Mouse (Mus musculus): ENCODE results near the gene Rpl22. TPM values are rescaled to one million over a fixed set of nuclear protein-coding genes. Genes with fewer than 3 reads are reported as not detected.

The Rpl22 gene
- polyA plus RNA-seq, 1 experiment from 2014 or later, result 323 TPM

GRCm38 (mm10) chr4:152340584-152341284 lies 15.2 kb downstream of the Rpl22 start:
- peaks cover 36% of the 10 kb centered on the region for H3K4me1 ChIP-seq (ENCODE audit: control insufficient read depth, insufficient read depth, low read length)
- 38% methylated on average over 15 of the region's 15 CpGs for WGBS
- no peaks in the 10 kb centered on the region for H3K36me3 ChIP-seq (ENCODE audit: control insufficient read depth, insufficient read depth, low read length)
- no peak overlapping the region for H3K4me3 ChIP-seq (ENCODE audit: low read length)
- no peak; the same call in 1 of the 2 replicates for ATAC-seq
- H3K27me3 ChIP-seq (replicated peaks; ENCODE audit: control insufficient read depth, insufficient read depth, low read length), result peaks cover 40% of the 10 kb centered on the region
- H3K27ac ChIP-seq (ENCODE audit: low read length), result no peak overlapping the region
- H3K9me3 ChIP-seq (ENCODE audit: control insufficient read depth, low read length), result no peaks in the 10 kb centered on the region
- no peak overlapping the region for H3K4me2 ChIP-seq (ENCODE audit: low read depth, low read length)
- no peak overlapping the region for H3K9ac ChIP-seq (ENCODE audit: low read depth, low read length)

- H3K9ac ChIP-seq (ENCODE audit: low read depth, low read length), result no peak overlapping the region
- H3K9me3 ChIP-seq (ENCODE audit: control insufficient read depth, low read length), result no peaks in the 10 kb centered on the region
- peaks cover 36% of the 10 kb centered on the region for H3K4me1 ChIP-seq (ENCODE audit: control insufficient read depth, insufficient read depth, low read length)
- H3K4me2 ChIP-seq (ENCODE audit: low read depth, low read length), result no peak overlapping the region
- H3K4me3 ChIP-seq (ENCODE audit: low read length), result no peak overlapping the region
- no peak for ATAC-seq
- WGBS, result 9% methylated on average over 5 of the region's 5 CpGs
- H3K27ac ChIP-seq (ENCODE audit: low read length), result no peak overlapping the region
- H3K27me3 ChIP-seq (replicated peaks; ENCODE audit: control insufficient read depth, insufficient read depth, low read length), result peaks cover 32% of the 10 kb centered on the region
- no peaks in the 10 kb centered on the region for H3K36me3 ChIP-seq (ENCODE audit: control insufficient read depth, insufficient read depth, low read length)
Measured at GRCm38 (mm10) chr4:152343296-152343695, 17.8 kb downstream of the Rpl22 start.

GRCm38 (mm10) chr4:152344651-152345050 lies 19.1 kb downstream of the Rpl22 start:
- Histone ChIP-seq H3K4me3 (ENCODE audit: low read length) (no peak overlapping the region), H3K4me1 (ENCODE audit: control insufficient read depth, insufficient read depth, low read length) (peaks cover 26% of the 10 kb centered on the region), H3K36me3 (ENCODE audit: control insufficient read depth, insufficient read depth, low read length) (no peaks in the 10 kb centered on the region), H3K27ac (ENCODE audit: low read length) (no peak overlapping the region), H3K4me2 (ENCODE audit: low read depth, low read length) (no peak overlapping the region), H3K9me3 (ENCODE audit: control insufficient read depth, low read length) (no peaks in the 10 kb centered on the region), H3K27me3 (replicated peaks; ENCODE audit: control insufficient read depth, insufficient read depth, low read length) (peaks cover 21% of the 10 kb centered on the region), H3K9ac (ENCODE audit: low read depth, low read length) (no peak overlapping the region)
- ATAC-seq, result peak; percentile 34
- WGBS, result 46% methylated on average over 7 of the region's 7 CpGs

- Histone ChIP-seq H3K4me3 (ENCODE audit: low read length) (no peak overlapping the region), H3K9me3 (ENCODE audit: control insufficient read depth, low read length) (no peaks in the 10 kb centered on the region), H3K4me2 (ENCODE audit: low read depth, low read length) (no peak overlapping the region), H3K36me3 (ENCODE audit: control insufficient read depth, insufficient read depth, low read length) (no peaks in the 10 kb centered on the region), H3K9ac (ENCODE audit: low read depth, low read length) (no peak overlapping the region), H3K4me1 (ENCODE audit: control insufficient read depth, insufficient read depth, low read length) (peaks cover 32% of the 10 kb centered on the region), H3K27me3 (replicated peaks; ENCODE audit: control insufficient read depth, insufficient read depth, low read length) (peaks cover 17% of the 10 kb centered on the region), H3K27ac (ENCODE audit: low read length) (no peak overlapping the region)
- WGBS, result 46% methylated on average over 7 of the region's 7 CpGs
- peak; percentile 80 for ATAC-seq
Measured at GRCm38 (mm10) chr4:152345120-152345889, 19.8 kb downstream of the Rpl22 start.

- H3K9ac ChIP-seq (ENCODE audit: low read depth, low read length), result no peak overlapping the region; the same call in 1 of the 2 replicates
- H3K27ac ChIP-seq (ENCODE audit: low read length), result no peak overlapping the region
- 4% methylated on average over 17 of the region's 17 CpGs for WGBS
- H3K4me3 ChIP-seq (ENCODE audit: low read length), result no peak overlapping the region
- ATAC-seq, result no peak
- peaks cover 30% of the 10 kb centered on the region for H3K4me1 ChIP-seq (ENCODE audit: control insufficient read depth, insufficient read depth, low read length)
- peaks cover 15% of the 10 kb centered on the region; the same call in 1 of the 2 replicates for H3K27me3 ChIP-seq (replicated peaks; ENCODE audit: control insufficient read depth, insufficient read depth, low read length)
- H3K36me3 ChIP-seq (ENCODE audit: control insufficient read depth, insufficient read depth, low read length), result no peaks in the 10 kb centered on the region
- 0 out of 2 replicates have a peak overlapping the region, but pooled peaks have one; percentile 17 for H3K4me2 ChIP-seq (ENCODE audit: low read depth, low read length)
- no peaks in the 10 kb centered on the region for H3K9me3 ChIP-seq (ENCODE audit: control insufficient read depth, low read length)
Measured at GRCm38 (mm10) chr4:152349837-152350381, 24.4 kb downstream of the Rpl22 start.

GRCm38 (mm10) chr4:152350722-152351421 lies 25.3 kb downstream of the Rpl22 start:
- no peaks in the 10 kb centered on the region for H3K9me3 ChIP-seq (ENCODE audit: control insufficient read depth, low read length)
- H3K27me3 ChIP-seq (replicated peaks; ENCODE audit: control insufficient read depth, insufficient read depth, low read length), result peaks cover 15% of the 10 kb centered on the region; the same call in 1 of the 2 replicates
- H3K4me1 ChIP-seq (ENCODE audit: control insufficient read depth, insufficient read depth, low read length), result peaks cover 24% of the 10 kb centered on the region
- H3K9ac ChIP-seq (ENCODE audit: low read depth, low read length), result no peak overlapping the region
- no peaks in the 10 kb centered on the region for H3K36me3 ChIP-seq (ENCODE audit: control insufficient read depth, insufficient read depth, low read length)
- no peak overlapping the region for H3K27ac ChIP-seq (ENCODE audit: low read length)
- peak; percentile 90 for ATAC-seq
- 21% methylated on average over 8 of the region's 8 CpGs for WGBS
- no peak overlapping the region for H3K4me3 ChIP-seq (ENCODE audit: low read length)
- H3K4me2 ChIP-seq (ENCODE audit: low read depth, low read length), result no peak overlapping the region

GRCm38 (mm10) chr4:152351422-152352305 lies 26.1 kb downstream of the Rpl22 start:
- Histone ChIP-seq H3K9me3 (ENCODE audit: control insufficient read depth, low read length) (no peaks in the 10 kb centered on the region), H3K9ac (ENCODE audit: low read depth, low read length) (no peak overlapping the region), H3K4me2 (ENCODE audit: low read depth, low read length) (no peak overlapping the region), H3K4me1 (ENCODE audit: control insufficient read depth, insufficient read depth, low read length) (peaks cover 24% of the 10 kb centered on the region), H3K36me3 (ENCODE audit: control insufficient read depth, insufficient read depth, low read length) (no peaks in the 10 kb centered on the region), H3K27me3 (replicated peaks; ENCODE audit: control insufficient read depth, insufficient read depth, low read length) (peaks cover 15% of the 10 kb centered on the region; the same call in 1 of the 2 replicates), H3K27ac (ENCODE audit: low read length) (no peak overlapping the region), H3K4me3 (ENCODE audit: low read length) (no peak overlapping the region)
- ATAC-seq, result peak; percentile 30; the same call in 1 of the 2 replicates
- WGBS, result 14% methylated on average over 14 of the region's 14 CpGs

- no peak for ATAC-seq
- H3K4me2 ChIP-seq (ENCODE audit: low read depth, low read length), result no peak overlapping the region
- no peak overlapping the region for H3K4me3 ChIP-seq (ENCODE audit: low read length)
- H3K9ac ChIP-seq (ENCODE audit: low read depth, low read length), result no peak overlapping the region
- peaks cover 24% of the 10 kb centered on the region for H3K4me1 ChIP-seq (ENCODE audit: control insufficient read depth, insufficient read depth, low read length)
- H3K36me3 ChIP-seq (ENCODE audit: control insufficient read depth, insufficient read depth, low read length), result no peaks in the 10 kb centered on the region
- H3K9me3 ChIP-seq (ENCODE audit: control insufficient read depth, low read length), result no peaks in the 10 kb centered on the region
- H3K27me3 ChIP-seq (replicated peaks; ENCODE audit: control insufficient read depth, insufficient read depth, low read length), result peaks cover 10% of the 10 kb centered on the region; the same call in 1 of the 2 replicates
- 71% methylated on average over 14 of the region's 14 CpGs for WGBS
- no peak overlapping the region for H3K27ac ChIP-seq (ENCODE audit: low read length)
Measured at GRCm38 (mm10) chr4:152353886-152354637, 28.5 kb downstream of the Rpl22 start.
